In genomic region chr10:106665221-106665620, GRCm38 (mm10) we compare ENCODE assay signal across 15 mouse cellular contexts.
"Had no signal": no experiment of that assay in that cellular context is flagged by ENCODE, and none has a peak within 500 bp of the region (broad histone marks: within the 10 kb centered on the region; RNA-seq: fewer than 3 reads in every experiment).

No protein-coding gene starts in this region.

- DNase-seq: lung, adult 2 months; lung, postnatal 14 days; lung, postnatal 36 days; right cerebral cortex, postnatal 14 days; thymus, adult 2 months; thymus, postnatal 25 days; thymus, postnatal 4 days had no signal

- H3K27ac ChIP-seq: lung, embryonic 15.5 days; macrophage; midbrain, embryonic 13.5 days; midbrain, embryonic 15.5 days; neural tube, embryonic 12.5 days; stomach, embryonic 15.5 days; stomach, postnatal 0 days had no signal

- H3K4me3 ChIP-seq: lung, embryonic 15.5 days; megakaryocyte, embryonic 14.5 days; midbrain, embryonic 13.5 days; midbrain, embryonic 15.5 days; neural tube, embryonic 12.5 days; stomach, embryonic 15.5 days had no signal
